Mouse (Mus musculus) cerebellum, postnatal 10 days (tissue): ENCODE data around the gene Ap3b1.
A peak's percentile ranks its signal among the peaks of the same experiment; 100 is the strongest.

Experiments used
- DNase-seq, 2 experiments: peaks; one replicate each; pipeline ENCODE4 v3.0.0; 2021; ENCODE audit warnings: mixed read lengths in 2 of 2

Ap3b1 gene

GRCm38 (mm10) chr13:94539851-94540646 lies 181.3 kb downstream of the Ap3b1 start:
- DNase-seq: peak; percentile 62 to 68

GRCm38 (mm10) chr13:94542061-94542460 lies 183.3 kb downstream of the Ap3b1 start:
- no peak for DNase-seq

GRCm38 (mm10) chr13:94544211-94544610 lies 185.5 kb downstream of the Ap3b1 start:
- DNase-seq: peak in 1 of 2 experiments; percentile 22

- no peak for DNase-seq
These were observed 187.0 kb downstream of the Ap3b1 start for GRCm38 (mm10) chr13:94545739-94546138.

- no peak for DNase-seq
These were observed 187.5 kb downstream of the Ap3b1 start for GRCm38 (mm10) chr13:94546246-94546645.

- DNase-seq: no peak
These were observed 190.8 kb downstream of the Ap3b1 start for GRCm38 (mm10) chr13:94549580-94549979.

- no peak for DNase-seq
These were observed 191.3 kb downstream of the Ap3b1 start for GRCm38 (mm10) chr13:94550037-94550436.

GRCm38 (mm10) chr13:94560011-94560410 lies 201.3 kb downstream of the Ap3b1 start:
- DNase-seq: peak; percentile 92 to 95

- DNase-seq: no peak
These were observed 202.1 kb downstream of the Ap3b1 start for GRCm38 (mm10) chr13:94560878-94561277.

GRCm38 (mm10) chr13:94562652-94563339 lies 204.0 kb downstream of the Ap3b1 start:
- DNase-seq: no peak

- DNase-seq: no peak
These were observed 205.1 kb downstream of the Ap3b1 start for GRCm38 (mm10) chr13:94563836-94564235.

GRCm38 (mm10) chr13:94564351-94564994 lies 205.7 kb downstream of the Ap3b1 start:
- DNase-seq: no peak

GRCm38 (mm10) chr13:94565176-94565575 lies 206.4 kb downstream of the Ap3b1 start:
- DNase-seq: no peak

- peak in 1 of 2 experiments; percentile 18 for DNase-seq
These were observed 206.9 kb downstream of the Ap3b1 start for GRCm38 (mm10) chr13:94565616-94566015.

GRCm38 (mm10) chr13:94567739-94568138 lies 209.0 kb downstream of the Ap3b1 start:
- DNase-seq: no peak

- no peak for DNase-seq
These were observed 212.2 kb downstream of the Ap3b1 start for GRCm38 (mm10) chr13:94571001-94571400.

GRCm38 (mm10) chr13:94573356-94573755 lies 214.6 kb downstream of the Ap3b1 start:
- no peak for DNase-seq

- DNase-seq: no peak
These were observed 215.1 kb downstream of the Ap3b1 start for GRCm38 (mm10) chr13:94573833-94574232.

- DNase-seq: peak; percentile 20 to 39
These were observed 217.0 kb downstream of the Ap3b1 start for GRCm38 (mm10) chr13:94575607-94576398.

- DNase-seq: peak; percentile 19 to 21
These were observed 217.8 kb downstream of the Ap3b1 start for GRCm38 (mm10) chr13:94576399-94577176.

GRCm38 (mm10) chr13:94577177-94577540 lies 218.4 kb downstream of the Ap3b1 start:
- no peak for DNase-seq

GRCm38 (mm10) chr13:94595289-94595688 lies 236.5 kb downstream of the Ap3b1 start:
- DNase-seq: peak in 1 of 2 experiments; percentile 14
